Mouse (Mus musculus) spleen, postnatal 36 days (tissue): ENCODE data around the gene Pcgf3.

Experiments
- DNase-seq, 2 experiments: peaks; one replicate each; pipeline ENCODE4 v3.0.0; 2022; ENCODE audit warnings: low spot score in 2 of 2, mixed read lengths in 1 of 2

The Pcgf3 gene

DNA sequence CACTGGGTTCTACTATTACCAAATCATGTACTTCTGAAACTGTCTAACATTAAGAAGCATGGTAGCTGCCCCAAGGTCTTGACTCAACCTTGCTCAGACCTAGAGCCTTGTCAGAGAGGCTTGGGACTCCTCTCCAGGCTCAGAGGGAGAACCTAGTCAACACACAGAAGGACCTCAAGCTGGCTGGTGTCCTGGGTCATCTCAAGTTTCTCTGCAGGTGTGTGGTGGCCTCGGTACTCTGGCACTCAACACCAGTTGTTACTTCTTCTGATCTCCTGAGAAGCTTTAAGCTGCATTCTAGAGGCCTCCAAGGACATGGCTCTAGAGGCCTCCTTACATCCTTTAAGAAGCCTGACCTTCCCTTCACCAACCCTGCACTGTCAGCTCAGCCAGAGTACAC, 93.0 kb downstream of the Pcgf3 start:
- no peak for DNase-seq
